1 mouse cellular context compared by ENCODE assay signal in the genomic region with DNA sequence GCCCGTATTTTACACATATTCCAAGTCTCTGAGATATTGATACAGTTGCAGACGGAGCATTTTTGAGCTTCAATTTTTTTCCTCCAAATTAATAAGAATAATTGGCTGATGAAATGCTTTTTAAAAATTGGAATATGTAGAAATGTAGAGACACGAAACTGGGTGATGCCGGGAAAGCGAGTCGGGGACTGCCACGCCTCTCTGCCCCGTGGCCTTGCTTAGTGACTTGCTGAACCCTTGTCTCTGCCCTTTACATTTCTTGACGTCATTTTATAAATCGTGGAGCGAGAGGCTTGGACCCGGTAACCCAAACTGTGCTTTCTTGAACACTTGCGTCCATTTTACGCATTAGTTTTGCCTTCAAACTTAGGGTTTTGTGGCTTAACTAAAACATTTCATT.
TF ChIP-seq lines count a peak whose summit lies in the region.

No protein-coding gene starts in this region.

TF ChIP-seq in CH12.LX, 34 proteins besides CTCF, POLR2A, EP300 and RAD21 (continued from another document):
- TF ChIP-seq IRF4 (IDR thresholded peaks at IDR 0.05; ENCODE audit: low read depth, low read length) (no peak), NRF1 (IDR thresholded peaks at IDR 0.05; ENCODE audit: low read depth, low read length) (no peak), E2F4 (IDR thresholded peaks at IDR 0.05; ENCODE audit: insufficient replicate concordance, low read depth, low read length) (no peak), ZC3H11A (IDR thresholded peaks at IDR 0.05; ENCODE audit: low read depth, low read length) (no peak), MAX (IDR thresholded peaks at IDR 0.05; ENCODE audit: low read length) (no peak), ZKSCAN1 (IDR thresholded peaks at IDR 0.05; ENCODE audit: borderline replicate concordance, low read depth, low read length) (no peak), ZNF384 (IDR thresholded peaks at IDR 0.05; ENCODE audit: low read depth, low read length) (no peak), ELF1 (IDR thresholded peaks at IDR 0.05; ENCODE audit: low read depth, low read length) (no peak), MAFK (IDR thresholded peaks at IDR 0.05; ENCODE audit: insufficient replicate concordance, low read length) (no peak), RCOR1 (conservative IDR thresholded peaks at IDR 0.05; ENCODE audit: low read depth, low read length) (no peak), TCF12 (IDR thresholded peaks at IDR 0.05; ENCODE audit: low read depth, low read length) (no peak), MXI1 (IDR thresholded peaks at IDR 0.05; ENCODE audit: low read depth, low read length) (peak; percentile 53; the same call in 1 of the 2 replicates), SMC3 (IDR thresholded peaks at IDR 0.05; ENCODE audit: low read depth, low read length) (no peak; the same call in 1 of the 2 replicates), KAT2A (IDR thresholded peaks at IDR 0.05; ENCODE audit: insufficient replicate concordance, low read length) (no peak), MEF2A (IDR thresholded peaks at IDR 0.05; ENCODE audit: borderline replicate concordance, low read depth, low read length) (0 out of 2 replicates have a peak, but pooled peaks have one; percentile 17), CHD1 (IDR thresholded peaks at IDR 0.05; ENCODE audit: low read depth, low read length) (peak; percentile 73; the same call in 1 of the 2 replicates), JUN (IDR thresholded peaks at IDR 0.05; ENCODE audit: insufficient read depth, low read depth, low read length) (no peak), JUND (conservative IDR thresholded peaks at IDR 0.05; ENCODE audit: low read depth, low read length) (no peak; the same call in 1 of the 2 replicates), NELFE (IDR thresholded peaks at IDR 0.05; ENCODE audit: low read depth, low read length) (0 out of 2 replicates have a peak, but pooled peaks have one; percentile 5), GABPA (IDR thresholded peaks at IDR 0.05; ENCODE audit: insufficient replicate concordance, low read depth, low read length) (no peak)
